Comparison of ENCODE assay signal across 9 mouse cellular contexts in genomic region chr1:132237585-132238159, GRCm38 (mm10). TPM values are rescaled to one million over a fixed set of nuclear protein-coding genes. Genes with fewer than 3 reads are reported as not detected.
DNase-seq lines count a peak whose midpoint lies in the region; ATAC-seq and TF ChIP-seq lines count a peak whose summit lies in the region.
"Had no signal": no experiment of that assay in that cellular context is flagged by ENCODE, and none has a peak within 500 bp of the region (broad histone marks: within the 10 kb centered on the region; RNA-seq: fewer than 3 reads in every experiment).

No protein-coding gene starts in this region.

- no peak overlapping the region for H3K9ac ChIP-seq in heart, adult 2 months (ENCODE audit: low read depth, low read length)
- H3K9ac ChIP-seq in heart, embryonic 12.5 days: no peak overlapping the region

- H3K27me3 ChIP-seq in heart, adult 2 months (ENCODE audit: control insufficient read depth, insufficient read depth, low read length): peaks cover 2% of the 10 kb centered on the region
- peaks cover 38% of the 10 kb centered on the region for H3K27me3 ChIP-seq in heart, embryonic 12.5 days (replicated peaks)

- no peaks in the 10 kb centered on the region for H3K36me3 ChIP-seq in heart, adult 2 months (ENCODE audit: control insufficient read depth, insufficient read depth, low read length)
- H3K36me3 ChIP-seq in heart, embryonic 12.5 days: no peaks in the 10 kb centered on the region

- no peak overlapping the region for H3K27ac ChIP-seq in heart, adult 2 months
- H3K27ac ChIP-seq in heart, embryonic 12.5 days (ENCODE audit: poor library complexity, severe bottlenecking): no peak overlapping the region
- H3K27ac ChIP-seq: macrophage had no signal

- H3K79me2 ChIP-seq in heart, adult 2 months (replicated peaks; ENCODE audit: control insufficient read depth, insufficient read depth, low read length): no peaks in the 10 kb centered on the region

- H3K4me2 ChIP-seq in heart, embryonic 12.5 days: no peak overlapping the region

- no peaks in the 10 kb centered on the region for H3K4me1 ChIP-seq in heart, adult 2 months (ENCODE audit: control insufficient read depth, insufficient read depth, low read length)
- H3K4me1 ChIP-seq in heart, embryonic 12.5 days (replicated peaks): no peaks in the 10 kb centered on the region

- ATAC-seq in heart, embryonic 12.5 days (ENCODE audit: insufficient number of reproducible peaks, low FRiP score): no peak
- ATAC-seq in granulocyte monocyte progenitor cell, adult 5-6 weeks (replicated peaks; ENCODE audit: poor library complexity, severe bottlenecking): peak; percentile 53; the same call in 1 of the 2 replicates
- ATAC-seq in megakaryocyte-erythroid progenitor cell, adult 5-6 weeks (replicated peaks; ENCODE audit: low FRiP score, low TSS enrichment, poor library complexity, severe bottlenecking): peak; percentile 64

- no peak for TF ChIP-seq EP300 in heart, adult 2 months (IDR thresholded peaks at IDR 0.05; ENCODE audit: insufficient read depth, low read depth, low read length)

- TF ChIP-seq POLR2A in heart, adult 2 months (IDR thresholded peaks at IDR 0.05; ENCODE audit: insufficient read depth, low read depth, low read length): no peak

- H3K9me3 ChIP-seq in heart, embryonic 12.5 days (replicated peaks): no peaks in the 10 kb centered on the region

- WGBS in heart, adult 2 months: 20% methylated on average over 6 of the region's 6 CpGs
- WGBS in heart, embryonic 12.5 days: 20% methylated on average over 6 of the region's 6 CpGs

- intact Hi-C loops in heart, adult 2 months (cut with DNase I): loop anchor here (1.0 to 10.0 kb wide), 5 partner anchors 70 to 253 kb away; no protein-coding TSS in a partner anchor

- peak; percentile 98; the same call in 1 of the 2 replicates for TF ChIP-seq CTCF in heart, adult 2 months (IDR thresholded peaks at IDR 0.05)

- DNase-seq in heart, adult 2 months: peak; percentile 40 to 68
- DNase-seq in adipocyte (ENCODE audit: low spot score): peak; percentile 69
- peak; percentile 41 to 77 for DNase-seq in cerebellum, postnatal 4 days (ENCODE audit: low spot score in 2 of 2)
- peak; percentile 77 to 83 for DNase-seq in layer of hippocampus, postnatal 10 days (ENCODE audit: low spot score in 2 of 2)
- peak; percentile 13 to 58 for DNase-seq in spleen, adult 18-20 months

- H3K4me3 ChIP-seq in heart, adult 2 months: no peak overlapping the region
- no peak overlapping the region for H3K4me3 ChIP-seq in heart, embryonic 12.5 days

RNA-seq across cellular contexts. Expression of gene Gm10188, which starts 8.1 kb away (rescaled TPM):
- not detected for total RNA-seq in heart, adult 2 months (2021)
- polyA plus RNA-seq in heart, adult 2 months (2012; rRNA removed): not detected in 2 replicates
- not detected in 2 replicates for polyA plus RNA-seq in heart, embryonic 12.5 days (2016; fragmentation: Nextera tagmentation; extraction: Ambion mirVana)
- total RNA-seq in granulocyte monocyte progenitor cell, adult 5-6 weeks (2014; fragmentation: Nextera tagmentation): not detected in 2 replicates
- total RNA-seq in granulocyte monocyte progenitor cell, adult 5-6 weeks (2017): not detected in 2 replicates
- total RNA-seq in layer of hippocampus, postnatal 10 days (2021): not detected
- total RNA-seq in megakaryocyte-erythroid progenitor cell, adult 5-6 weeks (2014; fragmentation: Nextera tagmentation): not detected in 2 replicates
- total RNA-seq in megakaryocyte-erythroid progenitor cell, adult 5-6 weeks (2017): not detected in 2 replicates
- polyA plus RNA-seq: macrophage had no signal

RNA-seq across cellular contexts. Expression of gene AC124108.1, which starts 46.4 kb away (rescaled TPM):
- under 1 TPM in 1 of 2 experiments, not detected in 1; 0.05 TPM for total RNA-seq in heart, adult 2 months (2021)
- 0.06 TPM in 1 of 2 replicates, not detected in the other for polyA plus RNA-seq in heart, adult 2 months (2012; rRNA removed)
- not detected in 2 replicates for polyA plus RNA-seq in heart, embryonic 12.5 days (2016; fragmentation: Nextera tagmentation; extraction: Ambion mirVana)
- total RNA-seq in granulocyte monocyte progenitor cell, adult 5-6 weeks (2014; fragmentation: Nextera tagmentation): not detected in 2 replicates
- not detected in 2 replicates for total RNA-seq in granulocyte monocyte progenitor cell, adult 5-6 weeks (2017)
- 1 to 10 TPM; 1.7 TPM for total RNA-seq in layer of hippocampus, postnatal 10 days (2021)
- not detected in 2 replicates for total RNA-seq in megakaryocyte-erythroid progenitor cell, adult 5-6 weeks (2014; fragmentation: Nextera tagmentation)
- total RNA-seq in megakaryocyte-erythroid progenitor cell, adult 5-6 weeks (2017): not detected in 2 replicates
- polyA plus RNA-seq: macrophage had no signal

RNA-seq across cellular contexts. Expression of gene Lemd1, which starts 46.4 kb away (rescaled TPM):
- total RNA-seq in heart, adult 2 months (2021): not detected
- polyA plus RNA-seq in heart, adult 2 months (2012; rRNA removed): 0.20 TPM in 1 of 2 replicates, not detected in the other
- polyA plus RNA-seq in heart, embryonic 12.5 days (2016; fragmentation: Nextera tagmentation; extraction: Ambion mirVana): not detected in 2 replicates
- total RNA-seq in granulocyte monocyte progenitor cell, adult 5-6 weeks (2014; fragmentation: Nextera tagmentation): not detected in 2 replicates
- total RNA-seq in granulocyte monocyte progenitor cell, adult 5-6 weeks (2017): not detected in 2 replicates
- 1 to 10 TPM; 4.9 TPM for total RNA-seq in layer of hippocampus, postnatal 10 days (2021)
- not detected in 2 replicates for total RNA-seq in megakaryocyte-erythroid progenitor cell, adult 5-6 weeks (2014; fragmentation: Nextera tagmentation)
- total RNA-seq in megakaryocyte-erythroid progenitor cell, adult 5-6 weeks (2017): not detected in 2 replicates
- polyA plus RNA-seq: macrophage had no signal

Comparison
In these comparisons a context has a peak if more than half of its experiments do, and no peak if none do; other contexts are left out.
1. RNA of gene Lemd1, which starts 46.4 kb away (total RNA-seq): 4.9 TPM in layer of hippocampus, postnatal 10 days; not detected in heart, adult 2 months, not detected in granulocyte monocyte progenitor cell, adult 5-6 weeks and not detected in megakaryocyte-erythroid progenitor cell, adult 5-6 weeks; every median in the first group is over 4 times any median in the second.
2. Peak in every context shown above with its lines, with median percentiles within 50 percentile points of each other: DNase-seq.